Mouse (Mus musculus) liver, embryonic 14.5 days (tissue): ENCODE measurements around the gene Habp4. TPM values are rescaled to one million over a fixed set of nuclear protein-coding genes. Genes with fewer than 3 reads are reported as not detected.

Source experiments
- ATAC-seq: fragments of 200-750 bp; cut with Nextera tagmentation; 2 replicates; pipeline ENCODE4 v1.8.0; 2017; ENCODE audit warnings: moderate number of reproducible peaks, mild to moderate bottlenecking, moderate library complexity; ENCODE audit not compliant: insufficient read depth
- DNase-seq, 3 experiments: peaks; one replicate each; pipeline ENCODE4 v3.0.0-alpha.2; 2012 to 2013; ENCODE audit warnings: low read depth in 3 of 3, low spot score in 3 of 3
- H3K27ac ChIP-seq: fragments of 300-500 bp; sonication (generic); 2 replicates; pipeline ENCODE4 v1.5.1; 2014; ENCODE audit warnings: moderate library complexity, mild to moderate bottlenecking, control low read depth, inconsistent platforms
- H3K27me3 ChIP-seq: fragments of 300-500 bp; sonication (generic); 2 replicates; pipeline ENCODE4 v1.6.1; 2014; ENCODE audit warnings: mild to moderate bottlenecking, low read length, moderate library complexity; ENCODE audit not compliant: control insufficient read depth, insufficient read depth
- H3K36me3 ChIP-seq: fragments of 300-500 bp; sonication (generic); replicated peaks from 2 replicates; pipeline ENCODE4 v1.6.1; 2014; ENCODE audit warnings: low read depth; ENCODE audit not compliant: control insufficient read depth, insufficient read depth
- H3K4me1 ChIP-seq, 2 experiments: fragments of 200-500 bp in 1 of 2; fragments of 300-500 bp in 1 of 2; sonication (generic) in 1 of 2; replicated peaks; 2 replicates each; pipeline ENCODE4 v1.6.1; 2012 to 2014; ENCODE audit warnings: antibody characterized with exemption in 1 of 2, inconsistent platforms in 1 of 2, low read length in 1 of 2; ENCODE audit not compliant: control insufficient read depth in 2 of 2, insufficient read depth in 2 of 2
- H3K4me2 ChIP-seq: fragments of 300-500 bp; sonication (generic); 2 replicates; pipeline ENCODE4 v1.6.1; 2014; ENCODE audit warnings: low read depth, mild to moderate bottlenecking, control low read depth, moderate library complexity
- H3K4me3 ChIP-seq, 2 experiments: fragments of 200-500 bp in 1 of 2; fragments of 300-500 bp in 1 of 2; sonication (generic) in 1 of 2; 2 replicates each; pipeline ENCODE4 v1.5.1; 2012 to 2014; ENCODE audit warnings: low read depth in 2 of 2, low read length in 2 of 2, mild to moderate bottlenecking in 2 of 2, control low read depth in 1 of 2, inconsistent platforms in 1 of 2, moderate library complexity in 1 of 2; ENCODE audit not compliant: insufficient read depth in 1 of 2
- H3K9ac ChIP-seq: fragments of 300-500 bp; sonication (generic); replicated peaks from 2 replicates; pipeline ENCODE4 v1.6.1; 2014; ENCODE audit warnings: mild to moderate bottlenecking, control low read depth, moderate library complexity
- H3K9me3 ChIP-seq: fragments of 300-500 bp; sonication (generic); 2 replicates; pipeline ENCODE4 v1.6.1; 2016; ENCODE audit warnings: low read length, mixed read lengths; ENCODE audit not compliant: control insufficient read depth
- CTCF ChIP-seq: IDR thresholded peaks from 2 replicates; pipeline ENCODE4 v1.5.1; 2016; ENCODE audit warnings: antibody characterized with exemption, low read depth, control low read depth
- EP300 ChIP-seq: IDR thresholded peaks from 2 replicates; pipeline ENCODE4 v1.6.1; 2016; ENCODE audit warnings: antibody characterized with exemption, low read depth
- WGBS: fragments of 180-500 bp; shearing (Covaris S2); extraction: QIAGEN DNeasy Blood & Tissue Kit; methylation state at CpG from one replicate; pipeline ENCODE4 v1.1.7; 2014; ENCODE audit not compliant: insufficient replicate concordance; 5-methylcytosine and 5-hydroxymethylcytosine counted together
- polyA plus RNA-seq, 2 experiments: library from polyadenylated mRNA; depleted of rRNA in 1 of 2; stranded (reverse) in 1 of 2; unstranded in 1 of 2; fragments of >200 nt; fragmentation: Nextera tagmentation in 1 of 2; extraction: Ambion mirVana in 1 of 2; gene quantifications; 2 replicates each; pipeline versions ENCODE4 v1.2.1 to v1.2.3; 2012 to 2014

The Habp4 gene
- polyA plus RNA-seq, 2 experiments = 7.7 to 10.3 TPM

- DNase-seq (no peak), ATAC-seq (no peak)
- TF ChIP-seq CTCF = no peak
- no peak for TF ChIP-seq EP300
- Histone ChIP-seq H3K27me3 (no peaks in the 10 kb centered on the region), H3K36me3 (no peaks in the 10 kb centered on the region), H3K4me3 (no peak overlapping the region), H3K4me1 (0 out of 4 replicates have a peak, but pooled peaks cover 0 to 3% of the 10 kb centered on the region in 2 experiments), H3K4me2 (no peak overlapping the region), H3K9me3 (no peaks in the 10 kb centered on the region), H3K27ac (no peak overlapping the region), H3K9ac (no peak overlapping the region)
- 73% methylated on average over 4 of the region's 4 CpGs for WGBS
Measured at GRCm38 (mm10) chr13:64186516-64186915, 24.9 kb downstream of the Habp4 start.

GRCm38 (mm10) chr13:64187065-64187464 is 25.4 kb downstream of the Habp4 start:
- Histone ChIP-seq H3K9me3 (no peaks in the 10 kb centered on the region), H3K4me2 (no peak overlapping the region), H3K36me3 (no peaks in the 10 kb centered on the region), H3K27me3 (no peaks in the 10 kb centered on the region), H3K4me3 (no peak overlapping the region), H3K4me1 (0 out of 4 replicates have a peak, but pooled peaks cover 0 to 3% of the 10 kb centered on the region in 2 experiments), H3K9ac (no peak overlapping the region), H3K27ac (no peak overlapping the region)
- ATAC-seq (no peak), DNase-seq (no peak)
- TF ChIP-seq CTCF (no peak), EP300 (no peak)

- Histone ChIP-seq H3K4me2 (no peak overlapping the region), H3K27ac (no peak overlapping the region), H3K9me3 (no peaks in the 10 kb centered on the region), H3K4me3 (no peak overlapping the region), H3K36me3 (no peaks in the 10 kb centered on the region), H3K4me1 (no peaks in the 10 kb centered on the region), H3K9ac (no peak overlapping the region), H3K27me3 (no peaks in the 10 kb centered on the region)
- no peak for TF ChIP-seq CTCF
- TF ChIP-seq EP300 = no peak
- WGBS = 65% methylated on average over 6 of the region's 6 CpGs
- DNase-seq (no peak), ATAC-seq (no peak)
Measured at GRCm38 (mm10) chr13:64197899-64198298, 36.3 kb downstream of the Habp4 start.

- H3K4me3 ChIP-seq = no peak overlapping the region
- TF ChIP-seq EP300 (no peak), CTCF (no peak)
- no peaks in the 10 kb centered on the region for H3K36me3 ChIP-seq
- H3K9me3 ChIP-seq = no peaks in the 10 kb centered on the region
- no peak overlapping the region for H3K27ac ChIP-seq
- no peaks in the 10 kb centered on the region for H3K27me3 ChIP-seq
- no peak for DNase-seq
- H3K9ac ChIP-seq = no peak overlapping the region
- no peaks in the 10 kb centered on the region for H3K4me1 ChIP-seq
- no peak overlapping the region for H3K4me2 ChIP-seq
- WGBS = 70% methylated on average over 4 of the region's 4 CpGs
- ATAC-seq = no peak
Measured at GRCm38 (mm10) chr13:64198310-64198709, 36.7 kb downstream of the Habp4 start.

- H3K36me3 ChIP-seq = no peaks in the 10 kb centered on the region
- no peak overlapping the region for H3K4me3 ChIP-seq
- H3K9ac ChIP-seq = no peak overlapping the region
- TF ChIP-seq CTCF = no peak
- TF ChIP-seq EP300 = no peak
- no peak overlapping the region for H3K4me2 ChIP-seq
- H3K9me3 ChIP-seq = no peaks in the 10 kb centered on the region
- 49% methylated on average over 4 of the region's 4 CpGs for whole genome bisulfite sequencing
- H3K4me1 ChIP-seq = no peaks in the 10 kb centered on the region
- DNase-seq (no peak), ATAC-seq (no peak)
- no peaks in the 10 kb centered on the region for H3K27me3 ChIP-seq
- no peak overlapping the region for H3K27ac ChIP-seq
Measured at GRCm38 (mm10) chr13:64200911-64201310, 39.3 kb downstream of the Habp4 start.
